Comparison of ENCODE assay signal across 9 mouse cellular contexts in genomic region chr2:116072706-116073105, GRCm38 (mm10). TPM values are rescaled to one million over a fixed set of nuclear protein-coding genes. Genes with fewer than 3 reads are reported as not detected.
DNase-seq lines count a peak whose midpoint lies in the region; ATAC-seq and TF ChIP-seq lines count a peak whose summit lies in the region.
"Had no signal": no experiment of that assay in that cellular context is flagged by ENCODE, and none has a peak within 500 bp of the region (broad histone marks: within the 10 kb centered on the region; RNA-seq: fewer than 3 reads in every experiment).

No protein-coding gene starts in this region.

- TF ChIP-seq CTCF in cortical plate, adult 2 months (IDR thresholded peaks at IDR 0.05; ENCODE audit: extremely low read depth, insufficient read depth, low read length) = no peak

- H3K9ac ChIP-seq in heart, embryonic 15.5 days = no peak overlapping the region
- H3K9ac ChIP-seq in forebrain, embryonic 16.5 days (replicated peaks; ENCODE audit: low read depth, low read length) = peak overlapping the region; percentile 88
- H3K9ac ChIP-seq in midbrain, embryonic 11.5 days (ENCODE audit: low read length) = peak overlapping the region; percentile 61

- H3K27me3 ChIP-seq in heart, embryonic 15.5 days = peaks cover 15% of the 10 kb centered on the region; the same call in 1 of the 2 replicates
- no peaks in the 10 kb centered on the region for H3K27me3 ChIP-seq in forebrain, embryonic 16.5 days (replicated peaks; ENCODE audit: control insufficient read depth, insufficient read depth, low read length)
- H3K27me3 ChIP-seq in midbrain, embryonic 11.5 days (ENCODE audit: control insufficient read depth, insufficient read depth, low read length) = peaks cover 42% of the 10 kb centered on the region

- no peak for TF ChIP-seq POLR2A in cortical plate, adult 2 months (IDR thresholded peaks at IDR 0.05; ENCODE audit: extremely low read depth, insufficient read depth, low read length)

- H3K4me1 ChIP-seq in heart, embryonic 15.5 days (replicated peaks) = peaks cover 24% of the 10 kb centered on the region
- no peaks in the 10 kb centered on the region for H3K4me1 ChIP-seq in cortical plate, adult 2 months (ENCODE audit: control insufficient read depth, insufficient read depth, low read length)
- H3K4me1 ChIP-seq in forebrain, embryonic 16.5 days (replicated peaks; ENCODE audit: control insufficient read depth, insufficient read depth, low read length) = peaks cover 29% of the 10 kb centered on the region
- peaks cover 12% of the 10 kb centered on the region for H3K4me1 ChIP-seq in midbrain, embryonic 11.5 days (ENCODE audit: control insufficient read depth, insufficient read depth, low read length)

- WGBS in heart, embryonic 15.5 days = 34% methylated on average over 5 of the region's 5 CpGs
- 7% methylated on average over 5 of the region's 5 CpGs for WGBS in forebrain, embryonic 16.5 days
- 1% methylated on average over 5 of the region's 5 CpGs for WGBS in midbrain, embryonic 11.5 days

- peak overlapping the region; percentile 81 for H3K4me2 ChIP-seq in heart, embryonic 15.5 days
- peak overlapping the region; percentile 77 for H3K4me2 ChIP-seq in forebrain, embryonic 16.5 days (ENCODE audit: low read length)
- peak overlapping the region; percentile 81 for H3K4me2 ChIP-seq in midbrain, embryonic 11.5 days

- H3K9me3 ChIP-seq in heart, embryonic 15.5 days (replicated peaks) = no peaks in the 10 kb centered on the region
- H3K9me3 ChIP-seq in forebrain, embryonic 16.5 days (ENCODE audit: control insufficient read depth, low read length) = no peaks in the 10 kb centered on the region
- H3K9me3 ChIP-seq in midbrain, embryonic 11.5 days (ENCODE audit: control insufficient read depth, low read length) = no peaks in the 10 kb centered on the region

- ATAC-seq in heart, embryonic 15.5 days (replicated peaks; ENCODE audit: insufficient number of reproducible peaks, insufficient read depth, low FRiP score, low read depth) = no peak
- ATAC-seq in forebrain, embryonic 16.5 days = no peak
- ATAC-seq in midbrain, embryonic 11.5 days (ENCODE audit: low FRiP score) = no peak
- no peak for ATAC-seq in monocyte, adult 5-6 weeks (replicated peaks; ENCODE audit: insufficient number of reproducible peaks, low FRiP score, low TSS enrichment, poor library complexity, severe bottlenecking)
- ATAC-seq in megakaryocyte, adult 5-6 weeks (ENCODE audit: poor library complexity, severe bottlenecking) = no peak

- H3K36me3 ChIP-seq in heart, embryonic 15.5 days = no peaks in the 10 kb centered on the region
- no peaks in the 10 kb centered on the region for H3K36me3 ChIP-seq in forebrain, embryonic 16.5 days (ENCODE audit: control insufficient read depth, insufficient read depth)
- H3K36me3 ChIP-seq in midbrain, embryonic 11.5 days (ENCODE audit: control insufficient read depth, insufficient read depth, low read length) = no peaks in the 10 kb centered on the region

- H3K27ac ChIP-seq in heart, embryonic 15.5 days = no peak overlapping the region
- H3K27ac ChIP-seq in cortical plate, adult 2 months (ENCODE audit: insufficient read depth, low read length) = peak overlapping the region; percentile 62
- peak overlapping the region; percentile 90 for H3K27ac ChIP-seq in forebrain, embryonic 16.5 days (ENCODE audit: low read length)
- no peak overlapping the region for H3K27ac ChIP-seq in midbrain, embryonic 11.5 days (ENCODE audit: low read depth, low read length)

- DNase-seq in heart, adult 9 months (ENCODE audit: low spot score in 2 of 2) = no peak
- DNase-seq in midbrain, embryonic 11.5 days (ENCODE audit: low spot score, missing footprints) = peak; percentile 94
- no peak for DNase-seq in left cerebral cortex, adult 9 months (ENCODE audit: low spot score in 2 of 2)
- DNase-seq: adrenal gland, adult 8-10 months had no signal

- H3K4me3 ChIP-seq in heart, embryonic 15.5 days = peak overlapping the region; percentile 56
- peak overlapping the region; percentile 26; the same call in 1 of the 2 replicates for H3K4me3 ChIP-seq in cortical plate, adult 2 months (ENCODE audit: insufficient read depth, low read length)
- H3K4me3 ChIP-seq in forebrain, embryonic 16.5 days (replicated peaks; ENCODE audit: low read length) = peak overlapping the region; percentile 83
- peak overlapping the region; percentile 81 for H3K4me3 ChIP-seq in midbrain, embryonic 11.5 days (ENCODE audit: low read depth, low read length)

RNA-seq across cellular contexts. Expression of gene Meis2, which starts 7.1 kb away (rescaled TPM):
- polyA plus RNA-seq in heart, embryonic 15.5 days (2015; fragmentation: Nextera tagmentation; extraction: Ambion mirVana) = 24.0 and 25.7 TPM in 2 replicates
- polyA plus RNA-seq in cortical plate, adult 2 months (2012; rRNA removed) = 62.9 and 86.1 TPM in 2 replicates
- polyA plus RNA-seq in forebrain, embryonic 16.5 days (2015; fragmentation: Nextera tagmentation; extraction: Ambion mirVana) = 143 and 154 TPM in 2 replicates
- polyA plus RNA-seq in midbrain, embryonic 11.5 days (2014; fragmentation: Nextera tagmentation; extraction: Ambion mirVana) = 52.2 and 56.5 TPM in 2 replicates
- not detected in 3 replicates for total RNA-seq in monocyte, adult 5-6 weeks (2017)
- not detected in 2 replicates for total RNA-seq in megakaryocyte, adult 5-6 weeks (2015)
- total RNA-seq in megakaryocyte, adult 5-6 weeks (2017) = not detected in 2 replicates

Comparison
In these comparisons a context has a peak if more than half of its experiments do, and no peak if none do; other contexts are left out.
1. H3K27ac ChIP-seq: peak in cortical plate, adult 2 months (single experiment) and forebrain, embryonic 16.5 days (single experiment); none in heart, embryonic 15.5 days (single experiment) and midbrain, embryonic 11.5 days (single experiment).
2. H3K4me3 ChIP-seq: peak in every context shown above with its lines; median percentile 83 in forebrain, embryonic 16.5 days; 81 in midbrain, embryonic 11.5 days; 56 in heart, embryonic 15.5 days; 26 in cortical plate, adult 2 months.
3. Peak in every context shown above with its lines, with median percentiles within 50 percentile points of each other: H3K4me2 ChIP-seq.